In the genomic region with DNA sequence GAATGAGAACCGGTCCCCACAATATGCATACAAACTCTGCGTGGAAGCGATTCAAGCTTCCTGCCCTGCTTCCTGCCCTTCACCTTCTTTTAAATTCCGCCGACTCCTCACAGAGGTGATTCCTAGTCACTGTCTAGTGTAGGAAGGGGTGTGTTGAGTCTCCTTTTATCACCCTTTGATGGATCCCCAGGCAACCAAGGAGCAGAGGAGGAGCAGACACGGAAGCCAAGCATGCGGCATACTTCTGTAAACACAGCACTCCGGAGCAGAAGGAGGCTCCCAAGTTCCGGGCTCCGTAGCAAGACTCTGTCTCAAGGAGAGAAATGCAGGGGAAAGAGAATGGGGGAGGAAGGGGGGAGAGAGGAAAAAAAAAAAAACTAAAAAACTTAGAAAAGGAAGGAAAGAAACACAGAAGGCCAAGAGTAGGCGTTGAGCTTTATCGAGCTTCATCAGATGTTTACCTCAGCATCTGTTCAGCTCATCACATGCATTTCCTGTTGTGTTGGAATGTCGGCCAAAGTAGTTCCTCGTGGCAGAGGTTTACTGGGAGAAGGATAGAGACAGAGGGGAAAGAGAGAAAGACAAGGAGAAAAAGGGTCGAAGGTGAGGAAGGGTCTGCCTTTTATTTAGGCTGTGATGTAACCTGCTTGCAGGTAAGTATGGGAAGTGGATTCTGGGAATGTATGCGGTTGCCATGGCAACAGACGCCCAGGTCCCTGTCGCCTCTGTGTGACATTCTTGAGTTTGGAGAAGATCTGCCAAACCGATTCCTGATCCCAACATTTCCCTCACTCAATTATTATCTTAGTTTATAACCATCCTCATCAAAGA, we compare ENCODE assay signal across 9 mouse cellular contexts. TPM values are rescaled to one million over a fixed set of nuclear protein-coding genes. Genes with fewer than 3 reads are reported as not detected.
A peak's percentile ranks its signal among the peaks of the same experiment; 100 is the strongest.
DNase-seq lines count a peak whose midpoint lies in the region; ATAC-seq and TF ChIP-seq lines count a peak whose summit lies in the region.
"Had no signal": no experiment of that assay in that cellular context is flagged by ENCODE, and none has a peak within 500 bp of the region (broad histone marks: within the 10 kb centered on the region; RNA-seq: fewer than 3 reads in every experiment).

No protein-coding gene starts in this region.

- H3K4me1 ChIP-seq in lung, adult 2 months (ENCODE audit: control insufficient read depth, insufficient read depth, low read length): 0 out of 2 replicates have a peak, but pooled peaks cover 3% of the 10 kb centered on the region
- peaks cover 10% of the 10 kb centered on the region; the same call in 1 of the 2 replicates for H3K4me1 ChIP-seq in forebrain, embryonic 13.5 days
- no peaks in the 10 kb centered on the region; the same call in 1 of the 2 replicates for H3K4me1 ChIP-seq in intestine, embryonic 14.5 days (replicated peaks; ENCODE audit: control insufficient read depth, insufficient read depth, low read length)

- WGBS in lung, adult 2 months: 4% methylated on average over 19 of the region's 19 CpGs
- 16% methylated on average over 19 of the region's 19 CpGs for WGBS in forebrain, embryonic 13.5 days
- 4% methylated on average over 19 of the region's 19 CpGs for WGBS in intestine, embryonic 14.5 days

- no peak for ATAC-seq in forebrain, embryonic 13.5 days
- no peak for ATAC-seq in intestine, embryonic 14.5 days (replicated peaks; ENCODE audit: low FRiP score, low TSS enrichment, low read depth)
- no peak for ATAC-seq in monocyte, adult 5-6 weeks (replicated peaks; ENCODE audit: insufficient number of reproducible peaks, low FRiP score, low TSS enrichment, poor library complexity, severe bottlenecking)

- peak overlapping the region; percentile 35 for H3K4me3 ChIP-seq in lung, adult 2 months (replicated peaks; ENCODE audit: extremely low read depth, low read depth, low read length)
- peak overlapping the region; percentile 23 for H3K4me3 ChIP-seq in forebrain, embryonic 13.5 days
- peak overlapping the region; percentile 20 for H3K4me3 ChIP-seq in intestine, embryonic 14.5 days (ENCODE audit: low read depth, low read length)

- no peaks in the 10 kb centered on the region for H3K36me3 ChIP-seq in forebrain, embryonic 13.5 days (ENCODE audit: poor library complexity, severe bottlenecking)
- no peaks in the 10 kb centered on the region for H3K36me3 ChIP-seq in intestine, embryonic 14.5 days (ENCODE audit: control insufficient read depth, insufficient read depth, low read length)

- TF ChIP-seq POLR2A in lung, adult 2 months (IDR thresholded peaks at IDR 0.05; ENCODE audit: borderline replicate concordance, extremely low read depth, low read depth, low read length): no peak

- no peak for DNase-seq in lung, adult 2 months
- no peak for DNase-seq in lung, postnatal 25 days (ENCODE audit: low spot score)
- DNase-seq in intestine, embryonic 14.5 days (ENCODE audit: low spot score): peak; percentile 63
- DNase-seq in lung, postnatal 36 days: peak; percentile 9
- DNase-seq in telencephalon, adult 2 months (ENCODE audit: low read depth, low spot score): peak; percentile 34
- no peak for DNase-seq in urinary bladder, postnatal 4 days (ENCODE audit: low spot score in 2 of 2)

- no peak for TF ChIP-seq CTCF in lung, adult 2 months (IDR thresholded peaks at IDR 0.05; ENCODE audit: insufficient read depth, low read length)

- H3K27ac ChIP-seq in forebrain, embryonic 13.5 days: no peak overlapping the region
- 0 out of 2 replicates have a peak overlapping the region, but pooled peaks have one; percentile 43 for H3K27ac ChIP-seq in intestine, embryonic 14.5 days (ENCODE audit: low read depth)

- no peaks in the 10 kb centered on the region for H3K9me3 ChIP-seq in forebrain, embryonic 13.5 days (replicated peaks)
- H3K9me3 ChIP-seq in intestine, embryonic 14.5 days (ENCODE audit: control insufficient read depth, low read length): no peaks in the 10 kb centered on the region

- 0 out of 2 replicates have a peak overlapping the region, but pooled peaks have one; percentile 34 for H3K9ac ChIP-seq in forebrain, embryonic 13.5 days
- H3K9ac ChIP-seq in intestine, embryonic 14.5 days (ENCODE audit: low read length): peak overlapping the region; percentile 45

- peak overlapping the region; percentile 54 for H3K4me2 ChIP-seq in forebrain, embryonic 13.5 days
- H3K4me2 ChIP-seq in intestine, embryonic 14.5 days (ENCODE audit: low read length): peak overlapping the region; percentile 62

- peaks cover 3% of the 10 kb centered on the region; the same call in 1 of the 2 replicates for H3K27me3 ChIP-seq in forebrain, embryonic 13.5 days
- no peaks in the 10 kb centered on the region for H3K27me3 ChIP-seq in intestine, embryonic 14.5 days (replicated peaks; ENCODE audit: control insufficient read depth, insufficient read depth, low read length)

RNA-seq across cellular contexts. Expression of a gene that starts 3.7 kb away (rescaled TPM):
- polyA plus RNA-seq in lung, adult 2 months (2012; rRNA removed): not detected in 2 replicates
- polyA plus RNA-seq in forebrain, embryonic 13.5 days (2015; fragmentation: Nextera tagmentation; extraction: Ambion mirVana): not detected in 2 replicates
- 0.09 TPM in 1 of 2 replicates, not detected in the other for polyA plus RNA-seq in intestine, embryonic 14.5 days (2014; fragmentation: Nextera tagmentation; extraction: Ambion mirVana)
- not detected in 3 replicates for total RNA-seq in monocyte, adult 5-6 weeks (2017)
- total RNA-seq: layer of hippocampus, postnatal 14 days had no signal

RNA-seq across cellular contexts. Expression of a gene that starts 20.2 kb away (rescaled TPM):
- 44.9 and 71.8 TPM in 2 replicates for polyA plus RNA-seq in lung, adult 2 months (2012; rRNA removed)
- 126 and 131 TPM in 2 replicates for polyA plus RNA-seq in forebrain, embryonic 13.5 days (2015; fragmentation: Nextera tagmentation; extraction: Ambion mirVana)
- polyA plus RNA-seq in intestine, embryonic 14.5 days (2014; fragmentation: Nextera tagmentation; extraction: Ambion mirVana): 89.2 and 93.4 TPM in 2 replicates
- 65.8 to 73.9 TPM (median 67.8 TPM) in 3 replicates for total RNA-seq in monocyte, adult 5-6 weeks (2017)

RNA-seq across cellular contexts. Expression of a gene that starts 23.3 kb away (rescaled TPM):
- polyA plus RNA-seq in lung, adult 2 months (2012; rRNA removed): 41.6 and 59.5 TPM in 2 replicates
- polyA plus RNA-seq in forebrain, embryonic 13.5 days (2015; fragmentation: Nextera tagmentation; extraction: Ambion mirVana): 20.3 and 20.5 TPM in 2 replicates
- 34.9 and 38.3 TPM in 2 replicates for polyA plus RNA-seq in intestine, embryonic 14.5 days (2014; fragmentation: Nextera tagmentation; extraction: Ambion mirVana)
- total RNA-seq in monocyte, adult 5-6 weeks (2017): 56.4 to 76.4 TPM (median 62.0 TPM) in 3 replicates

RNA-seq across cellular contexts. Expression of a gene that starts 33.2 kb away (rescaled TPM):
- polyA plus RNA-seq in lung, adult 2 months (2012; rRNA removed): 134 and 155 TPM in 2 replicates
- polyA plus RNA-seq in forebrain, embryonic 13.5 days (2015; fragmentation: Nextera tagmentation; extraction: Ambion mirVana): 57.8 TPM in 2 replicates
- polyA plus RNA-seq in intestine, embryonic 14.5 days (2014; fragmentation: Nextera tagmentation; extraction: Ambion mirVana): 80.1 and 80.6 TPM in 2 replicates
- 133 to 190 TPM (median 182 TPM) in 3 replicates for total RNA-seq in monocyte, adult 5-6 weeks (2017)

RNA-seq across cellular contexts. Expression of a gene that starts 49.3 kb away (rescaled TPM):
- 7.9 and 11.3 TPM in 2 replicates for polyA plus RNA-seq in lung, adult 2 months (2012; rRNA removed)
- 3.5 and 3.7 TPM in 2 replicates for polyA plus RNA-seq in forebrain, embryonic 13.5 days (2015; fragmentation: Nextera tagmentation; extraction: Ambion mirVana)
- polyA plus RNA-seq in intestine, embryonic 14.5 days (2014; fragmentation: Nextera tagmentation; extraction: Ambion mirVana): 4.3 and 4.5 TPM in 2 replicates
- total RNA-seq in monocyte, adult 5-6 weeks (2017): 20.4 to 28.3 TPM (median 20.4 TPM) in 3 replicates

Comparison
In these comparisons a context has a peak if more than half of its experiments do, and no peak if none do; other contexts are left out.
1. DNase-seq: peak in intestine, embryonic 14.5 days (single experiment), lung, postnatal 36 days (single experiment) and telencephalon, adult 2 months (single experiment); none in lung, adult 2 months (single experiment), lung, postnatal 25 days (single experiment) and urinary bladder, postnatal 4 days (0 of 2).
2. Peak in every context shown above with its lines, with median percentiles within 50 percentile points of each other: H3K4me3 ChIP-seq.